Mouse (Mus musculus) liver, embryonic 14.5 days (tissue): Measurements from ENCODE around the gene Esam. TPM values are rescaled to one million over a fixed set of nuclear protein-coding genes. Genes with fewer than 3 reads are reported as not detected.
A peak's percentile ranks its signal among the peaks of the same experiment; 100 is the strongest.

Source experiments
- ATAC-seq: fragments of 200-750 bp; cut with Nextera tagmentation; 2 replicates; pipeline ENCODE4 v1.8.0; 2017; ENCODE audit warnings: moderate number of reproducible peaks, mild to moderate bottlenecking, moderate library complexity; ENCODE audit not compliant: insufficient read depth
- DNase-seq, 3 experiments: peaks; one replicate each; pipeline ENCODE4 v3.0.0-alpha.2; 2012 to 2013; ENCODE audit warnings: low read depth in 3 of 3, low spot score in 3 of 3
- H3K27ac ChIP-seq: fragments of 300-500 bp; sonication (generic); 2 replicates; pipeline ENCODE4 v1.5.1; 2014; ENCODE audit warnings: moderate library complexity, mild to moderate bottlenecking, control low read depth, inconsistent platforms
- H3K27me3 ChIP-seq: fragments of 300-500 bp; sonication (generic); 2 replicates; pipeline ENCODE4 v1.6.1; 2014; ENCODE audit warnings: mild to moderate bottlenecking, low read length, moderate library complexity; ENCODE audit not compliant: control insufficient read depth, insufficient read depth
- H3K36me3 ChIP-seq: fragments of 300-500 bp; sonication (generic); replicated peaks from 2 replicates; pipeline ENCODE4 v1.6.1; 2014; ENCODE audit warnings: low read depth; ENCODE audit not compliant: control insufficient read depth, insufficient read depth
- H3K4me1 ChIP-seq, 2 experiments: fragments of 200-500 bp in 1 of 2; fragments of 300-500 bp in 1 of 2; sonication (generic) in 1 of 2; replicated peaks; 2 replicates each; pipeline ENCODE4 v1.6.1; 2012 to 2014; ENCODE audit warnings: antibody characterized with exemption in 1 of 2, inconsistent platforms in 1 of 2, low read length in 1 of 2; ENCODE audit not compliant: control insufficient read depth in 2 of 2, insufficient read depth in 2 of 2
- H3K4me2 ChIP-seq: fragments of 300-500 bp; sonication (generic); 2 replicates; pipeline ENCODE4 v1.6.1; 2014; ENCODE audit warnings: low read depth, mild to moderate bottlenecking, control low read depth, moderate library complexity
- H3K4me3 ChIP-seq, 2 experiments: fragments of 200-500 bp in 1 of 2; fragments of 300-500 bp in 1 of 2; sonication (generic) in 1 of 2; 2 replicates each; pipeline ENCODE4 v1.5.1; 2012 to 2014; ENCODE audit warnings: low read depth in 2 of 2, low read length in 2 of 2, mild to moderate bottlenecking in 2 of 2, control low read depth in 1 of 2, inconsistent platforms in 1 of 2, moderate library complexity in 1 of 2; ENCODE audit not compliant: insufficient read depth in 1 of 2
- H3K9ac ChIP-seq: fragments of 300-500 bp; sonication (generic); replicated peaks from 2 replicates; pipeline ENCODE4 v1.6.1; 2014; ENCODE audit warnings: mild to moderate bottlenecking, control low read depth, moderate library complexity
- H3K9me3 ChIP-seq: fragments of 300-500 bp; sonication (generic); 2 replicates; pipeline ENCODE4 v1.6.1; 2016; ENCODE audit warnings: low read length, mixed read lengths; ENCODE audit not compliant: control insufficient read depth
- CTCF ChIP-seq: IDR thresholded peaks from 2 replicates; pipeline ENCODE4 v1.5.1; 2016; ENCODE audit warnings: antibody characterized with exemption, low read depth, control low read depth
- EP300 ChIP-seq: IDR thresholded peaks from 2 replicates; pipeline ENCODE4 v1.6.1; 2016; ENCODE audit warnings: antibody characterized with exemption, low read depth
- WGBS: fragments of 180-500 bp; shearing (Covaris S2); extraction: QIAGEN DNeasy Blood & Tissue Kit; methylation state at CpG from one replicate; pipeline ENCODE4 v1.1.7; 2014; ENCODE audit not compliant: insufficient replicate concordance; 5-methylcytosine and 5-hydroxymethylcytosine counted together
- polyA plus RNA-seq, 2 experiments: library from polyadenylated mRNA; depleted of rRNA in 1 of 2; stranded (reverse) in 1 of 2; unstranded in 1 of 2; fragments of >200 nt; fragmentation: Nextera tagmentation in 1 of 2; extraction: Ambion mirVana in 1 of 2; gene quantifications; 2 replicates each; pipeline versions ENCODE4 v1.2.1 to v1.2.3; 2012 to 2014

Gene Esam
- polyA plus RNA-seq (2012; rRNA removed) (6.5 and 7.3 TPM in 2 replicates), polyA plus RNA-seq (2014; fragmentation: Nextera tagmentation; extraction: Ambion mirVana) (9.9 and 10.7 TPM in 2 replicates)

GRCm38 (mm10) chr9:37527396-37528224 is at the start of gene Esam:
Esam (plus strand) TSS chr9:37528078.
- WGBS, result 3% methylated on average over 41 of the region's 41 CpGs
- H3K9me3 ChIP-seq, result no peaks in the 10 kb centered on the region
- DNase-seq (no peak), ATAC-seq (peak; percentile 31; the same call in 1 of the 2 replicates)
- no peaks in the 10 kb centered on the region for H3K36me3 ChIP-seq
- peaks cover 0 to 2% of the 10 kb centered on the region in 2 experiments; a peak in 1 of 4 replicates for H3K4me1 ChIP-seq
- no peak within 1 kb of the TSS for H3K9ac ChIP-seq
- peak within 1 kb of the TSS; percentile 19 to 38 for H3K4me3 ChIP-seq
- peak within 1 kb of the TSS; percentile 43 for H3K4me2 ChIP-seq
- no peak within 1 kb of the TSS for H3K27ac ChIP-seq
- no peak for TF ChIP-seq CTCF
- no peak for TF ChIP-seq EP300
- H3K27me3 ChIP-seq, result peaks cover 50% of the 10 kb centered on the region

- no peak for TF ChIP-seq EP300
- TF ChIP-seq CTCF, result no peak
- H3K4me2 ChIP-seq, result no peak overlapping the region
- no peak overlapping the region for H3K9ac ChIP-seq
- WGBS, result 51% methylated on average over 5 of the region's 5 CpGs
- no peaks in the 10 kb centered on the region for H3K27me3 ChIP-seq
- H3K4me1 ChIP-seq, result peaks cover 2 to 5% of the 10 kb centered on the region in 2 experiments
- no peaks in the 10 kb centered on the region for H3K9me3 ChIP-seq
- ATAC-seq (no peak), DNase-seq (no peak)
- no peak overlapping the region for H3K4me3 ChIP-seq
- H3K27ac ChIP-seq, result no peak overlapping the region
- H3K36me3 ChIP-seq, result no peaks in the 10 kb centered on the region
Measured at GRCm38 (mm10) chr9:37485146-37485545, 42.7 kb upstream of the Esam start.

GRCm38 (mm10) chr9:37488041-37488440 is 39.8 kb upstream of the Esam start:
- Histone ChIP-seq H3K9me3 (no peaks in the 10 kb centered on the region), H3K27me3 (no peaks in the 10 kb centered on the region), H3K4me2 (peak overlapping the region; percentile 100), H3K4me3 (peak overlapping the region; percentile 86 to 90; a peak in 3 of 4 replicates), H3K9ac (no peak overlapping the region), H3K36me3 (no peaks in the 10 kb centered on the region), H3K27ac (no peak overlapping the region), H3K4me1 (peaks cover 8 to 9% of the 10 kb centered on the region in 2 experiments)
- no peak for DNase-seq
- no peak for TF ChIP-seq EP300
- no peak for TF ChIP-seq CTCF
- ATAC-seq, result no peak
- WGBS, result 58% methylated on average over 4 of the region's 4 CpGs

- peak; percentile 52 to 66 (median 52) for DNase-seq
- no peak for TF ChIP-seq CTCF
- no peak for TF ChIP-seq EP300
- peak within 1 kb of the TSS; percentile 86 to 90 for H3K4me3 ChIP-seq
- peak within 1 kb of the TSS; percentile 68 for H3K9ac ChIP-seq
- H3K4me2 ChIP-seq, result peak within 1 kb of the TSS; percentile 100
- H3K9me3 ChIP-seq, result no peaks in the 10 kb centered on the region
- peaks cover 8 to 9% of the 10 kb centered on the region in 2 experiments for H3K4me1 ChIP-seq
- H3K36me3 ChIP-seq, result no peaks in the 10 kb centered on the region
- peak; percentile 90 for ATAC-seq
- H3K27me3 ChIP-seq, result no peaks in the 10 kb centered on the region
- WGBS, result under 1% methylated on average over 42 of the region's 44 CpGs
- H3K27ac ChIP-seq, result peak within 1 kb of the TSS; percentile 75
Measured at GRCm38 (mm10) chr9:37488611-37489396, 39.1 kb upstream of the Esam start, which contains the start of gene Msantd2. Msantd2 (plus strand) TSS chr9:37489319.
